ENCODE assay signal across 8 mouse cellular contexts in the genomic region with DNA sequence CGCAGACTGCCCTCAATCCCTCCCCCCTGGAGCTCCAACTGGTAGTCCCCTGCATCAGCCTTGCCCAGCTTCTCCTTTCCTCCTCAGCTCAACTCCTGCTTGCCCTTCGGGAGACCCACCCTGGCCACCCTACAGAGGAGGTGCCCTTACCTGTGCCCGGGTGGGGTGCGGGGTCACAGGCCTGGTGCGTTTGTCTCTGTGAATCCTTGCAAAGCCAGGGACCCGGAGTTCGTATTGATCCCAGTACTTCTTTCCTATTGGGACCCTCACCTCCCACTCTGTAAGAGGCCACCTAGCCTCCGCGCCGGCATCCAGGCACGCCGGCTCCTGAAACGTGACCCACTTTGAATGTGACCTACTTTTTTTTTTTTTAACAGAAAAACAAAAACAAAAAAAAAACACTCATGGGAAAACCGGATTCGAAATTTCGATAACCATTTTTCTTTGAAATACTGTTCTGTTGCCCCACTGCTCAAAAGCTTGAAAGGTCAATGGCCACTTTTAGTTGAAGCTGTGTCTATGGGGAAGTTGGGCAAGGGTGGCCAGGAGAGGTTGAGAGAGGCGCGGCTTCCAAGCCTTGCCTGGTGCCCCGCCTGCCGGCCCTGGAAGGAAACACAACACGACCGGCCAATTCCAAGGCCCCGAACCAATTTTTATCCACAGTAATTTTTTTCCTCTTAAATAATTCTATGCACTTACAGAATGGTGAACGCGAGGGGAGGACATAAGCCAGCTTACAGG. TPM values are rescaled to one million over a fixed set of nuclear protein-coding genes. Genes with fewer than 3 reads are reported as not detected.
DNase-seq lines count a peak whose midpoint lies in the region; ATAC-seq lines count a peak whose summit lies in the region.

No protein-coding gene starts in this region.

- peak overlapping the region; percentile 92; the same call in 1 of the 2 replicates for H3K27ac ChIP-seq in embryonic facial prominence, embryonic 10.5 days (replicated peaks)
- peak overlapping the region; percentile 30; the same call in 1 of the 2 replicates for H3K27ac ChIP-seq in liver, embryonic 12.5 days
- H3K27ac ChIP-seq in stomach, embryonic 14.5 days (ENCODE audit: low read length): no peak overlapping the region

- H3K4me1 ChIP-seq in embryonic facial prominence, embryonic 10.5 days: peaks cover 39% of the 10 kb centered on the region
- H3K4me1 ChIP-seq in liver, embryonic 12.5 days: peaks cover 40% of the 10 kb centered on the region
- H3K4me1 ChIP-seq in stomach, embryonic 14.5 days (ENCODE audit: control insufficient read depth, insufficient read depth, low read length): peaks cover 4% of the 10 kb centered on the region; the same call in 1 of the 2 replicates

- peaks cover 39% of the 10 kb centered on the region for H3K27me3 ChIP-seq in embryonic facial prominence, embryonic 10.5 days (replicated peaks; ENCODE audit: low read depth, poor library complexity, severe bottlenecking)
- peaks cover 71% of the 10 kb centered on the region for H3K27me3 ChIP-seq in liver, embryonic 12.5 days (replicated peaks)
- no peaks in the 10 kb centered on the region for H3K27me3 ChIP-seq in stomach, embryonic 14.5 days (ENCODE audit: control insufficient read depth, insufficient read depth, low read length)

- H3K36me3 ChIP-seq in embryonic facial prominence, embryonic 10.5 days (replicated peaks): no peaks in the 10 kb centered on the region
- H3K36me3 ChIP-seq in liver, embryonic 12.5 days: no peaks in the 10 kb centered on the region
- H3K36me3 ChIP-seq in stomach, embryonic 14.5 days (ENCODE audit: control insufficient read depth, insufficient read depth, low read length): no peaks in the 10 kb centered on the region

- DNase-seq in 3134 (ENCODE audit: extremely low read depth, insufficient read length, low spot score): peak; percentile 64
- peak; percentile 89 for DNase-seq in adrenal gland, postnatal 10 days
- peak; percentile 83 for DNase-seq in embryonic facial prominence, embryonic 10.5 days (ENCODE audit: low spot score)
- peak; percentile 77 for DNase-seq in heart, adult 8-10 months (ENCODE audit: low spot score)
- peak; percentile 70 to 80 for DNase-seq in kidney, adult 8-10 months
- DNase-seq in naive thymus-derived CD4-positive, alpha-beta T cell, adult 2 months (ENCODE audit: low read depth): peak; percentile 28

- peak overlapping the region; percentile 97 for H3K4me2 ChIP-seq in liver, embryonic 12.5 days
- H3K4me2 ChIP-seq in stomach, embryonic 14.5 days (replicated peaks; ENCODE audit: low read depth, low read length): peak overlapping the region; percentile 90

- no peak for ATAC-seq in liver, embryonic 12.5 days
- no peak; the same call in 1 of the 2 replicates for ATAC-seq in stomach, embryonic 14.5 days (ENCODE audit: insufficient number of reproducible peaks, insufficient read depth, low FRiP score, low read depth)

- H3K9me3 ChIP-seq in embryonic facial prominence, embryonic 10.5 days: no peaks in the 10 kb centered on the region
- no peaks in the 10 kb centered on the region for H3K9me3 ChIP-seq in liver, embryonic 12.5 days (replicated peaks)
- H3K9me3 ChIP-seq in stomach, embryonic 14.5 days (ENCODE audit: control insufficient read depth, low read depth, low read length): no peaks in the 10 kb centered on the region

- under 1% methylated on average over 25 of the region's 25 CpGs for WGBS in embryonic facial prominence, embryonic 10.5 days
- WGBS in liver, embryonic 12.5 days (ENCODE audit: insufficient replicate concordance): under 1% methylated on average over 25 of the region's 25 CpGs
- WGBS in stomach, embryonic 14.5 days: under 1% methylated on average over 25 of the region's 25 CpGs

- H3K9ac ChIP-seq in liver, embryonic 12.5 days: peak overlapping the region; percentile 82
- H3K9ac ChIP-seq in stomach, embryonic 14.5 days (replicated peaks; ENCODE audit: low read depth, low read length): no peak overlapping the region

- H3K4me3 ChIP-seq in embryonic facial prominence, embryonic 10.5 days: peak overlapping the region; percentile 83
- peak overlapping the region; percentile 70 for H3K4me3 ChIP-seq in liver, embryonic 12.5 days
- peak overlapping the region; percentile 53 for H3K4me3 ChIP-seq in stomach, embryonic 14.5 days (ENCODE audit: low read depth, low read length)

RNA-seq across cellular contexts. Expression of a gene that starts 0.7 kb away (rescaled TPM):
- 10 to 100 TPM; 30.0 to 34.1 TPM for total RNA-seq in adrenal gland, postnatal 10 days (2021)
- polyA plus RNA-seq in embryonic facial prominence, embryonic 10.5 days (2016; fragmentation: Nextera tagmentation; extraction: Ambion mirVana): 36.1 and 46.7 TPM in 2 replicates
- 10 to 100 TPM; 39.1 to 62.3 (median 45.0) TPM for total RNA-seq in heart, adult 8-10 months (2022)
- polyA plus RNA-seq in liver, embryonic 12.5 days (2016; fragmentation: Nextera tagmentation; extraction: Ambion mirVana): 10.1 and 14.1 TPM in 2 replicates
- polyA plus RNA-seq in stomach, embryonic 14.5 days (2014; fragmentation: Nextera tagmentation; extraction: Ambion mirVana): 32.9 and 33.4 TPM in 2 replicates

Comparison
In these comparisons a context has a peak if more than half of its experiments do, and no peak if none do; other contexts are left out.
1. DNase-seq: peak in every context shown above with its lines; median percentile 89 in adrenal gland, postnatal 10 days; 83 in embryonic facial prominence, embryonic 10.5 days; 77 in heart, adult 8-10 months; 75 in kidney, adult 8-10 months; 64 in 3134; 28 in naive thymus-derived CD4-positive, alpha-beta T cell, adult 2 months.